Mouse (Mus musculus): Measurements from ENCODE around the gene Rpl22.

- no peak for TF ChIP-seq CTCF (IDR thresholded peaks at IDR 0.05; ENCODE audit: extremely low read depth, insufficient read depth, insufficient read length, insufficient replicate concordance)
- no peak for TF ChIP-seq POLR2A (IDR thresholded peaks at IDR 0.05; ENCODE audit: low read depth, low read length)
Observed at GRCm38 (mm10) chr4:152313934-152314333, 11.6 kb upstream of the Rpl22 start.

Data from spleen, adult 2 months (tissue).